Mouse (Mus musculus) limb, embryonic 11.5 days (tissue): ENCODE measurements around the gene Cyp2ab1. TPM values are rescaled to one million over a fixed set of nuclear protein-coding genes. Genes with fewer than 3 reads are reported as not detected.
"Not testable (repeated sequence)": the region's sequence is repeated elsewhere in the genome, so short reads cannot be mapped to it uniquely, and the experiment has no call there.

Experiments
- ATAC-seq: fragments of 200-750 bp; cut with Nextera tagmentation; 2 replicates; pipeline ENCODE4 v1.8.0; 2017; ENCODE audit warnings: low read depth; ENCODE audit not compliant: insufficient number of reproducible peaks, low FRiP score, low TSS enrichment
- DNase-seq: peaks from one replicate; pipeline ENCODE4 v3.0.0-alpha.2; 2015; ENCODE audit warnings: low spot score
- H3K27ac ChIP-seq: fragments of 300-500 bp; sonication (generic); replicated peaks from 2 replicates; pipeline ENCODE4 v1.5.1; 2014; ENCODE audit warnings: low read depth, mild to moderate bottlenecking, low read length
- H3K27me3 ChIP-seq: fragments of 300-500 bp; sonication (generic); 2 replicates; pipeline ENCODE4 v1.6.1; 2014; ENCODE audit warnings: mild to moderate bottlenecking, low read length, mixed read lengths; ENCODE audit not compliant: control insufficient read depth, insufficient read depth
- H3K36me3 ChIP-seq: fragments of 300-500 bp; sonication (generic); 2 replicates; pipeline ENCODE4 v1.6.1; 2014; ENCODE audit warnings: mild to moderate bottlenecking, low read length, moderate library complexity, mixed read lengths; ENCODE audit not compliant: control insufficient read depth, insufficient read depth
- H3K4me1 ChIP-seq: fragments of 300-500 bp; sonication (generic); 2 replicates; pipeline ENCODE4 v1.6.1; 2014; ENCODE audit warnings: low read length, mixed read lengths; ENCODE audit not compliant: control insufficient read depth, insufficient read depth
- H3K4me2 ChIP-seq: fragments of 300-500 bp; sonication (generic); 2 replicates; pipeline ENCODE4 v1.6.1; 2014; ENCODE audit warnings: low read depth, mild to moderate bottlenecking, moderate library complexity; ENCODE audit not compliant: severe bottlenecking
- H3K4me3 ChIP-seq: fragments of 300-500 bp; sonication (generic); 2 replicates; pipeline ENCODE4 v1.5.1; 2014; ENCODE audit warnings: low read depth, low read length
- H3K9ac ChIP-seq: fragments of 300-500 bp; sonication (generic); 2 replicates; pipeline ENCODE4 v1.6.1; 2014; ENCODE audit warnings: mild to moderate bottlenecking, low read length
- H3K9me3 ChIP-seq: fragments of 300-500 bp; sonication (generic); 2 replicates; pipeline ENCODE4 v1.6.1; 2016; ENCODE audit warnings: low read length; ENCODE audit not compliant: control insufficient read depth
- WGBS: fragments of 180-500 bp; shearing (Covaris S2); extraction: QIAGEN DNeasy Blood & Tissue Kit; methylation state at CpG from one replicate; pipeline ENCODE4 v1.1.7; 2014; 5-methylcytosine and 5-hydroxymethylcytosine counted together
- polyA plus RNA-seq: library from polyadenylated mRNA; unstranded; fragments of >200 nt; fragmentation: Nextera tagmentation; extraction: Ambion mirVana; gene quantifications from 2 replicates; pipeline ENCODE4 v1.2.1, GENCODE M21; 2014

Cyp2ab1 gene
- polyA plus RNA-seq = not detected in 2 replicates

- H3K4me1 ChIP-seq = no peaks in the 10 kb centered on the region
- ATAC-seq (no peak), DNase-seq (no peak)
- H3K27me3 ChIP-seq = no peaks in the 10 kb centered on the region
- no peaks in the 10 kb centered on the region for H3K9me3 ChIP-seq
- H3K27ac ChIP-seq = no peak within 1 kb of the TSS
- WGBS = 74% methylated on average over 5 of the region's 5 CpGs
- no peaks in the 10 kb centered on the region for H3K36me3 ChIP-seq
- H3K9ac ChIP-seq = no peak within 1 kb of the TSS
- no peak within 1 kb of the TSS for H3K4me2 ChIP-seq
- no peak within 1 kb of the TSS for H3K4me3 ChIP-seq
These were observed at the start of gene Cyp2ab1 for GRCm38 (mm10) chr16:20325286-20325685. Gene Cyp2ab1 (minus strand): TSS chr16:20325404.

- ATAC-seq (no peak), DNase-seq (no peak)
- H3K27ac ChIP-seq = no peak overlapping the region
- no peaks in the 10 kb centered on the region for H3K9me3 ChIP-seq
- H3K9ac ChIP-seq = no peak overlapping the region
- 86% methylated on average over 4 of the region's 4 CpGs for WGBS
- H3K4me2 ChIP-seq = no peak overlapping the region
- H3K4me3 ChIP-seq = no peak overlapping the region
- H3K27me3 ChIP-seq = no peaks in the 10 kb centered on the region
- H3K36me3 ChIP-seq = peaks cover 5% of the 10 kb centered on the region
- H3K4me1 ChIP-seq = no peaks in the 10 kb centered on the region
These were observed 46.5 kb upstream of the Cyp2ab1 start for GRCm38 (mm10) chr16:20371731-20372130.

- no peak overlapping the region for H3K4me2 ChIP-seq
- WGBS = 91% methylated on average over 9 of the region's 9 CpGs
- DNase-seq (no peak), ATAC-seq (no peak)
- no peak overlapping the region for H3K4me3 ChIP-seq
- H3K9ac ChIP-seq = no peak overlapping the region
- no peaks in the 10 kb centered on the region for H3K9me3 ChIP-seq
- no peaks in the 10 kb centered on the region for H3K27me3 ChIP-seq
- H3K27ac ChIP-seq = no peak overlapping the region
- H3K4me1 ChIP-seq = no peaks in the 10 kb centered on the region
- peaks cover 2% of the 10 kb centered on the region for H3K36me3 ChIP-seq
These were observed 43.0 kb upstream of the Cyp2ab1 start for GRCm38 (mm10) chr16:20368221-20368620.

GRCm38 (mm10) chr16:20362121-20362520 lies 36.9 kb upstream of the Cyp2ab1 start:
- WGBS = 91% methylated on average over 11 of the region's 11 CpGs
- peaks cover 3% of the 10 kb centered on the region; the same call in 1 of the 2 replicates for H3K36me3 ChIP-seq
- ATAC-seq = no peak

GRCm38 (mm10) chr16:20361496-20361895 lies 36.3 kb upstream of the Cyp2ab1 start:
- DNase-seq, ATAC-seq, H3K9me3 ChIP-seq, H3K36me3 ChIP-seq, H3K4me2 ChIP-seq, H3K4me1 ChIP-seq, H3K27ac ChIP-seq, H3K9ac ChIP-seq, H3K4me3 ChIP-seq, H3K27me3 ChIP-seq: not testable (repeated sequence)
- 87% methylated on average over 3 of the region's 3 CpGs for WGBS

More at GRCm38 (mm10) chr16:20362121-20362520, 36.9 kb upstream of the Cyp2ab1 start:
- H3K4me2 ChIP-seq = no peak overlapping the region
- no peaks in the 10 kb centered on the region for H3K4me1 ChIP-seq
- no peak overlapping the region for H3K27ac ChIP-seq
- no peaks in the 10 kb centered on the region for H3K9me3 ChIP-seq
- no peak overlapping the region for H3K4me3 ChIP-seq
- DNase-seq = no peak
- H3K27me3 ChIP-seq = no peaks in the 10 kb centered on the region
- no peak overlapping the region for H3K9ac ChIP-seq

GRCm38 (mm10) chr16:20359643-20360295 lies 34.6 kb upstream of the Cyp2ab1 start:
- H3K4me2 ChIP-seq = no peak overlapping the region
- DNase-seq = no peak
- H3K9me3 ChIP-seq = no peaks in the 10 kb centered on the region
- H3K4me1 ChIP-seq = no peaks in the 10 kb centered on the region
- H3K4me3 ChIP-seq = no peak overlapping the region
- ATAC-seq = no peak
- WGBS = 88% methylated on average over 9 of the region's 9 CpGs
- no peak overlapping the region for H3K9ac ChIP-seq
- H3K27me3 ChIP-seq = no peaks in the 10 kb centered on the region
- no peak overlapping the region for H3K27ac ChIP-seq
- peaks cover 5% of the 10 kb centered on the region; the same call in 1 of the 2 replicates for H3K36me3 ChIP-seq

- H3K27ac ChIP-seq = no peak overlapping the region
- H3K4me2 ChIP-seq = no peak overlapping the region
- no peaks in the 10 kb centered on the region for H3K9me3 ChIP-seq
- H3K4me3 ChIP-seq = no peak overlapping the region
- H3K9ac ChIP-seq = no peak overlapping the region
- H3K4me1 ChIP-seq = no peaks in the 10 kb centered on the region
- H3K27me3 ChIP-seq = no peaks in the 10 kb centered on the region
- WGBS = 91% methylated on average over 5 of the region's 5 CpGs
- H3K36me3 ChIP-seq = peaks cover 5% of the 10 kb centered on the region; the same call in 1 of the 2 replicates
- DNase-seq (no peak), ATAC-seq (no peak)
These were observed 32.6 kb upstream of the Cyp2ab1 start for GRCm38 (mm10) chr16:20357837-20358236.

GRCm38 (mm10) chr16:20354762-20355161 lies 29.6 kb upstream of the Cyp2ab1 start:
- H3K4me2 ChIP-seq = no peak overlapping the region
- H3K4me1 ChIP-seq = no peaks in the 10 kb centered on the region
- ATAC-seq (no peak), DNase-seq (no peak)
- 95% methylated on average over 2 of the region's 2 CpGs for WGBS
- H3K27ac ChIP-seq = no peak overlapping the region
- H3K9ac ChIP-seq = no peak overlapping the region
- peaks cover 5% of the 10 kb centered on the region; the same call in 1 of the 2 replicates for H3K36me3 ChIP-seq
- H3K27me3 ChIP-seq = no peaks in the 10 kb centered on the region
- no peak overlapping the region for H3K4me3 ChIP-seq
- no peaks in the 10 kb centered on the region for H3K9me3 ChIP-seq

- H3K4me2 ChIP-seq = no peak overlapping the region
- WGBS = 100% methylated on average over 1 of the region's 1 CpGs
- DNase-seq (no peak), ATAC-seq (no peak)
- H3K4me3 ChIP-seq = no peak overlapping the region
- no peaks in the 10 kb centered on the region for H3K27me3 ChIP-seq
- no peak overlapping the region for H3K9ac ChIP-seq
- no peak overlapping the region for H3K27ac ChIP-seq
- no peaks in the 10 kb centered on the region for H3K4me1 ChIP-seq
- H3K36me3 ChIP-seq = peaks cover 2% of the 10 kb centered on the region; the same call in 1 of the 2 replicates
- no peaks in the 10 kb centered on the region for H3K9me3 ChIP-seq
These were observed 28.8 kb upstream of the Cyp2ab1 start for GRCm38 (mm10) chr16:20354011-20354410.
